Mouse (Mus musculus): ENCODE data around the gene Pknox2. TPM values are rescaled to one million over a fixed set of nuclear protein-coding genes. Genes with fewer than 3 reads are reported as not detected.

Gene Pknox2
- polyA plus RNA-seq, 1 experiment from 2014 or later: 11.7 TPM

- WGBS: 18% methylated on average over 11 of the region's 11 CpGs
- H3K36me3 ChIP-seq: no peaks in the 10 kb centered on the region
- no peak overlapping the region for H3K27ac ChIP-seq
- peaks cover 98% of the 10 kb centered on the region for H3K27me3 ChIP-seq (ENCODE audit: low read depth, poor library complexity, severe bottlenecking)
- no peak overlapping the region for H3K4me3 ChIP-seq
- DNase-seq (ENCODE audit: low spot score): no peak
- H3K9me3 ChIP-seq (replicated peaks): no peaks in the 10 kb centered on the region
- H3K4me1 ChIP-seq: peaks cover 37% of the 10 kb centered on the region
Observed at GRCm38 (mm10) chr9:36976596-36977362, 170.4 kb downstream of the Pknox2 start.

- H3K27ac ChIP-seq: no peak overlapping the region
- DNase-seq (ENCODE audit: low spot score): no peak
- 62% methylated on average over 11 of the region's 11 CpGs for WGBS
- no peaks in the 10 kb centered on the region for H3K9me3 ChIP-seq (replicated peaks)
- H3K27me3 ChIP-seq (ENCODE audit: low read depth, poor library complexity, severe bottlenecking): peaks cover 91% of the 10 kb centered on the region
- H3K4me3 ChIP-seq: no peak overlapping the region
- H3K4me1 ChIP-seq: peaks cover 44% of the 10 kb centered on the region
- H3K36me3 ChIP-seq: no peaks in the 10 kb centered on the region
Observed at GRCm38 (mm10) chr9:36973486-36974227, 173.6 kb downstream of the Pknox2 start.

GRCm38 (mm10) chr9:36972089-36972488 lies 175.1 kb downstream of the Pknox2 start:
- Histone ChIP-seq H3K4me1 (peaks cover 43% of the 10 kb centered on the region), H3K36me3 (no peaks in the 10 kb centered on the region), H3K4me3 (no peak overlapping the region), H3K27ac (no peak overlapping the region), H3K9me3 (replicated peaks) (no peaks in the 10 kb centered on the region), H3K27me3 (ENCODE audit: low read depth, poor library complexity, severe bottlenecking) (peaks cover 91% of the 10 kb centered on the region)
- peak; percentile 56 for DNase-seq (ENCODE audit: low spot score)
- 7% methylated on average over 3 of the region's 3 CpGs for WGBS

GRCm38 (mm10) chr9:36971066-36971465 lies 176.1 kb downstream of the Pknox2 start:
- Histone ChIP-seq H3K4me1 (peaks cover 38% of the 10 kb centered on the region), H3K36me3 (no peaks in the 10 kb centered on the region), H3K4me3 (no peak overlapping the region), H3K27me3 (ENCODE audit: low read depth, poor library complexity, severe bottlenecking) (peaks cover 91% of the 10 kb centered on the region), H3K27ac (no peak overlapping the region), H3K9me3 (replicated peaks) (no peaks in the 10 kb centered on the region)
- 21% methylated on average over 3 of the region's 3 CpGs for WGBS
- peak; percentile 28 for DNase-seq (ENCODE audit: low spot score)

GRCm38 (mm10) chr9:36970651-36971050 lies 176.6 kb downstream of the Pknox2 start:
- Histone ChIP-seq H3K4me3 (no peak overlapping the region), H3K27ac (no peak overlapping the region), H3K27me3 (ENCODE audit: low read depth, poor library complexity, severe bottlenecking) (peaks cover 89% of the 10 kb centered on the region), H3K4me1 (peaks cover 35% of the 10 kb centered on the region), H3K36me3 (no peaks in the 10 kb centered on the region), H3K9me3 (replicated peaks) (no peaks in the 10 kb centered on the region)
- WGBS: 9% methylated on average over 5 of the region's 5 CpGs
- DNase-seq (ENCODE audit: low spot score): peak; percentile 82

- Histone ChIP-seq H3K27ac (no peak overlapping the region), H3K4me1 (peaks cover 42% of the 10 kb centered on the region), H3K9me3 (replicated peaks) (no peaks in the 10 kb centered on the region), H3K36me3 (no peaks in the 10 kb centered on the region), H3K27me3 (ENCODE audit: low read depth, poor library complexity, severe bottlenecking) (peaks cover 84% of the 10 kb centered on the region), H3K4me3 (no peak overlapping the region)
- peak; percentile 29 for DNase-seq (ENCODE audit: low spot score)
- WGBS: 93% methylated on average over 1 of the region's 1 CpGs
Observed at GRCm38 (mm10) chr9:36969131-36969530, 178.1 kb downstream of the Pknox2 start.

GRCm38 (mm10) chr9:36968713-36969112 lies 178.5 kb downstream of the Pknox2 start:
- WGBS: 48% methylated on average over 7 of the region's 7 CpGs
- peaks cover 83% of the 10 kb centered on the region for H3K27me3 ChIP-seq (ENCODE audit: low read depth, poor library complexity, severe bottlenecking)
- peaks cover 43% of the 10 kb centered on the region for H3K4me1 ChIP-seq
- peak; percentile 75 for DNase-seq (ENCODE audit: low spot score)
- no peaks in the 10 kb centered on the region for H3K36me3 ChIP-seq
- H3K4me3 ChIP-seq: no peak overlapping the region
- H3K9me3 ChIP-seq (replicated peaks): no peaks in the 10 kb centered on the region
- H3K27ac ChIP-seq: no peak overlapping the region

GRCm38 (mm10) chr9:36968236-36968635 lies 179.0 kb downstream of the Pknox2 start:
- H3K9me3 ChIP-seq (replicated peaks): no peaks in the 10 kb centered on the region
- no peak overlapping the region for H3K27ac ChIP-seq
- 84% methylated on average over 7 of the region's 7 CpGs for WGBS
- H3K27me3 ChIP-seq (ENCODE audit: low read depth, poor library complexity, severe bottlenecking): peaks cover 83% of the 10 kb centered on the region
- no peaks in the 10 kb centered on the region for H3K36me3 ChIP-seq
- no peak overlapping the region for H3K4me3 ChIP-seq
- peaks cover 44% of the 10 kb centered on the region for H3K4me1 ChIP-seq
- DNase-seq (ENCODE audit: low spot score): no peak

- H3K27ac ChIP-seq: no peak overlapping the region
- WGBS: 67% methylated on average over 5 of the region's 5 CpGs
- peaks cover 35% of the 10 kb centered on the region for H3K4me1 ChIP-seq
- H3K9me3 ChIP-seq (replicated peaks): no peaks in the 10 kb centered on the region
- H3K36me3 ChIP-seq: no peaks in the 10 kb centered on the region
- peak; percentile 54 for DNase-seq (ENCODE audit: low spot score)
- H3K27me3 ChIP-seq (ENCODE audit: low read depth, poor library complexity, severe bottlenecking): peaks cover 89% of the 10 kb centered on the region
- H3K4me3 ChIP-seq: no peak overlapping the region
Observed at GRCm38 (mm10) chr9:36965720-36966119, 181.5 kb downstream of the Pknox2 start.

- DNase-seq (ENCODE audit: low spot score): peak; percentile 63
- H3K4me3 ChIP-seq: no peak overlapping the region
- peak overlapping the region; percentile 25; the same call in 1 of the 2 replicates for H3K27ac ChIP-seq
- H3K36me3 ChIP-seq: no peaks in the 10 kb centered on the region
- WGBS: 3% methylated on average over 5 of the region's 5 CpGs
- H3K4me1 ChIP-seq: peaks cover 35% of the 10 kb centered on the region
- peaks cover 89% of the 10 kb centered on the region for H3K27me3 ChIP-seq (ENCODE audit: low read depth, poor library complexity, severe bottlenecking)
- no peaks in the 10 kb centered on the region for H3K9me3 ChIP-seq (replicated peaks)
Observed at GRCm38 (mm10) chr9:36964230-36964629, 183.0 kb downstream of the Pknox2 start.

- Histone ChIP-seq H3K27me3 (ENCODE audit: low read depth, poor library complexity, severe bottlenecking) (peaks cover 91% of the 10 kb centered on the region), H3K27ac (no peak overlapping the region), H3K4me3 (no peak overlapping the region), H3K4me1 (peaks cover 35% of the 10 kb centered on the region), H3K36me3 (no peaks in the 10 kb centered on the region), H3K9me3 (replicated peaks) (no peaks in the 10 kb centered on the region)
- DNase-seq (ENCODE audit: low spot score): no peak
- WGBS: 46% methylated on average over 3 of the region's 3 CpGs
Observed at GRCm38 (mm10) chr9:36963512-36963911, 183.7 kb downstream of the Pknox2 start.

- Histone ChIP-seq H3K36me3 (no peaks in the 10 kb centered on the region), H3K4me3 (no peak overlapping the region), H3K9me3 (replicated peaks) (no peaks in the 10 kb centered on the region), H3K4me1 (peaks cover 35% of the 10 kb centered on the region), H3K27ac (no peak overlapping the region), H3K27me3 (ENCODE audit: low read depth, poor library complexity, severe bottlenecking) (peaks cover 84% of the 10 kb centered on the region)
- WGBS: 43% methylated on average over 1 of the region's 1 CpGs
- no peak for DNase-seq (ENCODE audit: low spot score)
Observed at GRCm38 (mm10) chr9:36961874-36962273, 185.3 kb downstream of the Pknox2 start.

- WGBS: 88% methylated on average over 5 of the region's 5 CpGs
- Histone ChIP-seq H3K4me1 (peaks cover 35% of the 10 kb centered on the region), H3K9me3 (replicated peaks) (no peaks in the 10 kb centered on the region), H3K27ac (no peak overlapping the region), H3K4me3 (no peak overlapping the region), H3K36me3 (no peaks in the 10 kb centered on the region), H3K27me3 (ENCODE audit: low read depth, poor library complexity, severe bottlenecking) (peaks cover 77% of the 10 kb centered on the region)
- no peak for DNase-seq (ENCODE audit: low spot score)
Observed at GRCm38 (mm10) chr9:36961153-36961552, 186.1 kb downstream of the Pknox2 start.
